Mouse (Mus musculus): ENCODE data around the gene Tmsb10. TPM values are rescaled to one million over a fixed set of nuclear protein-coding genes. Genes with fewer than 3 reads are reported as not detected.

The Tmsb10 gene
- polyA plus RNA-seq, 1 experiment: 85.7 TPM

DNA sequence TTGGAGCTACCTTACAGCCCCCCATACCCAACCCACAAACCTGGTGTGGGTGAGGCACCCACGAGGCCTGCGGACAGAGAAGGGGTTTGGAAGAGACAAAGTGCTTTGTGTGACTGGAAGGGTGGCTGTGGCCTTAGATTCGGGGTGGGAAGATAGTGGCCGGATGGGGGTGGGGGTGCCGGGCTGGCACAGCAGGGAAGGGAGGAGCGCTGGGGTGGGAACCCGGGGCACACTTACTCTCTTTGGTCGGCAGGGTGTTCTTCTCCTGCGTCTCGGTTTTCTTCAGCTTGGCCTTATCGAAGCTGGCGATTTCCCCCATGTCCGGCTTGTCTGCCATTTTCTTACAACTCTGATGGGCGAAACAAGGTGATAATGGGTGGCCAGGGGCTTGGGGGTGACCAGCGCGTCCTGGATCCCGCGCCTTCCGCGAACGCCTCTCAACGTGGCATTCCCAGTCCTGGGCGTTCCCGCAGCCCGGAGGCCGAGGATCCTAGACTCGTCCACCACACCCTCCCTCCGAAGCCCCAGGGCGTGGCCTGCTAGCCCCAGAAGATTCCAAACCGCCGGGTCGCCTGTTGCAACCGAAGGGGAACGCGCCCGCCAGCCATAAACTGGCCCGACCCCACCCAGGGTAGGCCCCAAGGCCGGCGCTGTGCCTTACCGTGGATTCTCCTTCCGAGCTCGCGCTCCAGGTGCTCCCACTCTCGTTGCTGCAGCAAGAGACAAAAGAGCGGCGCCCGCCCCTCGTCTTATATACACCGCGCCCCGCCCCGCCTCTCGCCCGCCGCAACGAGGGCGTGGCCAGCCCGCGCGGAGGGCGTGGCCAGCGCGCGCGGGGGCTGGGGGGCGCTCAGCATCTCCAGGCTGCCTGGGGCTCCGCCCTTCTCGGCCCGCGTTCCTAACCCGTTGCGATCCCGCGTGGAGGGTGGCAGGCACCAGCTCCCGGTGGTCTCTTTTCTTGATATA, 589 bp downstream of the Tmsb10 start:
- TF ChIP-seq CTCF (IDR thresholded peaks at IDR 0.05; ENCODE audit: insufficient read depth, low read length): no peak
- peak; percentile 95 for TF ChIP-seq POLR2A (IDR thresholded peaks at IDR 0.05; ENCODE audit: borderline replicate concordance, extremely low read depth, low read depth, low read length)
- peaks cover 11% of the 10 kb centered on the region; the same call in 1 of the 2 replicates for H3K4me1 ChIP-seq (ENCODE audit: control insufficient read depth, insufficient read depth, low read length)
- WGBS: 1% methylated on average over 74 of the region's 75 CpGs
- H3K4me3 ChIP-seq (replicated peaks; ENCODE audit: extremely low read depth, low read depth, low read length): peak overlapping the region; percentile 72
- peak; percentile 87 for DNase-seq

GRCm38 (mm10) chr6:72957093-72957435, 1.5 kb downstream of the Tmsb10 start:
- whole genome bisulfite sequencing: 5% methylated on average over 14 of the region's 14 CpGs
- TF ChIP-seq POLR2A (IDR thresholded peaks at IDR 0.05; ENCODE audit: borderline replicate concordance, extremely low read depth, low read depth, low read length): no peak
- no peak for DNase-seq
- H3K4me3 ChIP-seq (replicated peaks; ENCODE audit: extremely low read depth, low read depth, low read length): peak overlapping the region; percentile 45
- peaks cover 11% of the 10 kb centered on the region; the same call in 1 of the 2 replicates for H3K4me1 ChIP-seq (ENCODE audit: control insufficient read depth, insufficient read depth, low read length)

DNA sequence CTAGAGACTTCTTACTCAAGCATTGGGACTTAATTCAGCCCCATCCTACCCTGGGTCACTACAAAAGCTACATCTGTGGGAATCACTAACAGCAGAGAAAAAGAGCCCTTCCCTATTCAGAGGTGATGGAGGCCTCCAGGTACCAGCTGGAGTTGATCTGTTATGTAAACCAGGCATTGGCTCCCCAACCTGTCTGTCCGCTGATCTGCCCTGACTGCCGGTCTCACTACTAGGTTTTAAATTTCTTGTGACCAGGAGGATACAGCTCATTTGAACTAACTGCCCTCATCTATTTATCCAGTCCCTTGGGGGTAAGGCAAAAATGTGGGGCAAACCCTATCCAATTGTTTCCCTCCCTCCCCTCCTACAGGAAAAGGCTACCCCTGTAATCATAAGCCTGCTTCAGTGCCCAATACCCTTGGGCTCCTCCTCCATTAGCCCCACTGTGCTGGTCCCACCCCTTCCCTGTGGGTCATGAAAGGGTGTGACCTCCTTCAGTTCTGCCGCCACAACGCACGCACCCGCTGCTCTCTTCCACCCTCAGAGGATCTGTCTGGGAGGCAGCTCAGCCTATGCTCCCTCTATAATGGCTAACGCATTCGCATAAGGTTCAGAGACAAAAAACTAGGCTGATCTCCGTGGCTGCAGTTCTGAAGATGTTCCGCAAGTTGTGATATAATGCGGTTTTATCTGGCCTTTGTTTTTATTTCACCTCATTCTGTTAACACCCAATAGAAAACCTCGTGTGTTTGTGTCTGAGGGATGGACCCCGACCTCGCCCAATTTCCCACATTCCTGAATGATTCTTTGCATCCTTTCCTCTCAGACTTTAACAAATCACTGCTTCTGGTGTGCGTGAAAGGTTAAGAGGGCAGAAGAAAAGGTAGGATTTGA, 2.1 kb downstream of the Tmsb10 start:
- H3K4me3 ChIP-seq (replicated peaks; ENCODE audit: extremely low read depth, low read depth, low read length): peak overlapping the region; percentile 45
- H3K4me1 ChIP-seq (ENCODE audit: control insufficient read depth, insufficient read depth, low read length): peaks cover 11% of the 10 kb centered on the region; the same call in 1 of the 2 replicates
- DNase-seq: peak; percentile 37
- WGBS: 14% methylated on average over 15 of the region's 15 CpGs
- TF ChIP-seq POLR2A (IDR thresholded peaks at IDR 0.05; ENCODE audit: borderline replicate concordance, extremely low read depth, low read depth, low read length) (peak; percentile 82; the same call in 1 of the 2 replicates), CTCF (IDR thresholded peaks at IDR 0.05; ENCODE audit: insufficient read depth, low read length) (no peak)

DNA sequence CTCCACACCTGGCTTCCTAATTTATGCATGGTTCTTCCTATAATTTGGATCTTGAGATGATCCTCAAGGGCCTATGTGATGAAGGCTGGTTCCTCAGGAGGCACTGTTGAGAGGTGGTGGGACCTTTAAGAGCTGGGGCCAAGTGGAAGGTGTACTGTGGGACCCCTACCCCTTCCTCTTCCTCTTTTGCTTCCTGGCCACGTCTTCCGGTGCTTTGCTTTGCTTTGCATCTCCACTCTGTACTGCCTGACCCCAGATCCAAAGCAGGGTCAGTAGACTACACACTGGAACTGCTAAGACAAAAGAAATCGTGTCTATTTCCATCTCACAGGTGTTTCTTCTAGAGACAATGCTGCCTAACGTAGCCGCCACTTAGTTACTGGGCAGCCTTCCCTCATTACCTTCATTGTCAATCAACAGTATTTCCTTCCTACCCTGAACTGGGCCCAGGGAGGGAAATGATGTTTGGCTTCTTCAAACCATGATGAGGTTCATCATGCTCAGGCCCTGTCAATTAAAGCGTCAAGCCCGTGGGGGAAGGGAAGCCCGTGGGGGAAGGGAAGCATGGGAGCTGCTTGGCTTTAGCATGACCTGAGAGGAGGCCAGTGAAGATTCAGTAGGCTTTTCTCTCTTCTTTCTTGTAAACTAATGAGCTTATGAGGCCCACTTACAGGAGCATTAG, 2.9 kb downstream of the Tmsb10 start:
- Histone ChIP-seq H3K4me1 (ENCODE audit: control insufficient read depth, insufficient read depth, low read length) (peaks cover 9% of the 10 kb centered on the region; the same call in 1 of the 2 replicates), H3K4me3 (replicated peaks; ENCODE audit: extremely low read depth, low read depth, low read length) (no peak overlapping the region)
- 38% methylated on average over 8 of the region's 8 CpGs for WGBS
- DNase-seq: no peak
- TF ChIP-seq POLR2A (IDR thresholded peaks at IDR 0.05; ENCODE audit: borderline replicate concordance, extremely low read depth, low read depth, low read length) (no peak), CTCF (IDR thresholded peaks at IDR 0.05; ENCODE audit: insufficient read depth, low read length) (no peak)

DNA sequence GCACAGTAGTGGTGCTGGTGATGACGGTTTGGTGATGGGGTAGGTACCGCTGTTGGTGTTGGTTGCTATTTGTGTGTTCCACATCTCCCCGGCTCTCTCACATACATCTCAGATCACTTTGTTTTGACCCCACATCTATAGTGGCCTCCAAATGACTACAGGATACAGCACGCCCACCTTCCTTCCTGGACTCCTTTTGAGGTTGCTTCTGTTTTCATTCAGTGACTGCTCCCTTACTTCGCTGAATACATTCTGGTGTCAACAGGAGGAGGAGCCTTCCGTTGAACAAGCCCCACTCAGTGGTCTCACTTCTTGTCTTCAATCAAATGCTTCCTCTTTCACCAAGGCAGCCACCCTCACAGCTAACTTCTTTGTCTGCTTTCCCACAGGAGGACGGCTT, 3.8 kb downstream of the Tmsb10 start:
- no peak for TF ChIP-seq CTCF (IDR thresholded peaks at IDR 0.05; ENCODE audit: insufficient read depth, low read length)
- TF ChIP-seq POLR2A (IDR thresholded peaks at IDR 0.05; ENCODE audit: borderline replicate concordance, extremely low read depth, low read depth, low read length): no peak
- WGBS: 51% methylated on average over 7 of the region's 7 CpGs
- no peak for DNase-seq
- H3K4me1 ChIP-seq (ENCODE audit: control insufficient read depth, insufficient read depth, low read length): peaks cover 9% of the 10 kb centered on the region; the same call in 1 of the 2 replicates
- H3K4me3 ChIP-seq (replicated peaks; ENCODE audit: extremely low read depth, low read depth, low read length): no peak overlapping the region

DNA sequence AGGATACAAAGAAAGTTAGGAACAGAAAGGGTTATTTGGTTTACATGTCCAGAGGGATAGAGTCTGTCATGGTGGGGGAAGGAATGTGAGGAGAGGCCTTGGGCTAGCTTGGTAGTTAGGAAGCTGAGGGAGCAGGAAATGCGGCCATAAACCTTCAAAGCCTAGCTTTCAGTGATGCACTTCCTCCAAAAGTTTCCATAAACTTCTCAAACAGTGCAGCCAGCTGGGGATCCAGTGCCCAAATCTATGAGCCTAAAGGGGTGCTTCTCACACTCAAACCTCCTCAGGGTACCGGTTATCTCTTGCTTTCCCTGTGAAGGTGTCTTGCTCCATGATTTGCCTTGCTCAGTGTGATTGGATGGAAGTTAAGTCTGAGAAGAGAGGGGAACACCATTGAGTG, 5.6 kb downstream of the Tmsb10 start:
- 62% methylated on average over 2 of the region's 2 CpGs for WGBS

DNA sequence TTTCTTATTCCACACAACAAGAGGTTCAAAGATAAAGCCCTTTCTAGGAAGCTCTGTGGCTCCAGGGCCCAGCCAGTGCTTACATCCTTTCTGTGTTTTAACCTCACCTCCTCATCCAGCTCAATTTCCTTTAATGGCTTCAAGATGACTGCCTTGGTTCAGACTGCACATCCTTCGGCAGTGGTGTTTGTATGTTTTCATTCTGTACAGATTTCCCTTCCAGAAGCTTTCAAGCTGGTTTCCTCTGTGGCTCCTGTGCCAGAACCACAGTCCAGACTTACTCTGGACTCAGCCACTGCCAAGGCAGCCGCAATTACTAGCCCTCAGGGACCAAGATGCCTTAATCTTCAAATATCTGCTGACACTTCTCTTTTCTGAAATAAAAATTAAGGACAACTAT, 6.3 kb downstream of the Tmsb10 start:
- 37% methylated on average over 2 of the region's 2 CpGs for WGBS
- Histone ChIP-seq H3K4me3 (replicated peaks; ENCODE audit: extremely low read depth, low read depth, low read length) (no peak overlapping the region), H3K4me1 (ENCODE audit: control insufficient read depth, insufficient read depth, low read length) (peaks cover 9% of the 10 kb centered on the region; the same call in 1 of the 2 replicates)
- TF ChIP-seq POLR2A (IDR thresholded peaks at IDR 0.05; ENCODE audit: borderline replicate concordance, extremely low read depth, low read depth, low read length): no peak
- no peak for TF ChIP-seq CTCF (IDR thresholded peaks at IDR 0.05; ENCODE audit: insufficient read depth, low read length)
- no peak for DNase-seq

More for the DNA sequence above, 5.6 kb downstream of the Tmsb10 start:
- Histone ChIP-seq H3K4me3 (replicated peaks; ENCODE audit: extremely low read depth, low read depth, low read length) (no peak overlapping the region), H3K4me1 (ENCODE audit: control insufficient read depth, insufficient read depth, low read length) (peaks cover 9% of the 10 kb centered on the region; the same call in 1 of the 2 replicates)
- TF ChIP-seq POLR2A (IDR thresholded peaks at IDR 0.05; ENCODE audit: borderline replicate concordance, extremely low read depth, low read depth, low read length): no peak
- no peak for DNase-seq

DNA sequence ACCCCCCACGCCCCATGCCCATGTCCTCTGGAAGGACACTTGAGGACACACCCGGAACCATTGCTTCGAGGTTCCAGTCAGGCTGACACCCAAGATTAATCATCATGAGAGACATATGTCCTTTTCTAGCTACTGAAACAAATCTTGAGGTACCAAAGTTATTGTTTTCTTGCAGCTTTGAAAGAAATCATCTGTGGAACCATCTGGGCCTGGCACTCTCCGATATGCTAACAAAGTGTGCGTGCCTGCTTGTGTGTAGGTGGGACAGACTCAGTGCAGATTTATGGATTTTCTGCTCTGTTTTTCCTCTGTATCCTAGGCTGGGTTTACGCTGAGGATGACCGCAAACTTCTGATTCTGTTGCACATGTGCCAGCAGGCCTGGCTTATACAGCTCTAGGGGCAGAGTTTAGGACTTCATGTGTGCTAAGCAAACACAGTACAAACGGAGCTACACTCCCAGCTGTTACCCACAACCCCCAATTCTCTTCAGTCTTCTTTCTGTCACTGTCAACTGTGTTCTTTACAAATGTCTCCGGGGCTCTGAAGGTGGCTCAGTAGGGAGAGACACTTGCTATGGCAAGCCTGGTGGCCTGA, 9.3 kb downstream of the Tmsb10 start:
- no peak for DNase-seq
- WGBS: 80% methylated on average over 9 of the region's 9 CpGs
- TF ChIP-seq POLR2A (IDR thresholded peaks at IDR 0.05; ENCODE audit: borderline replicate concordance, extremely low read depth, low read depth, low read length): no peak
- no peak for TF ChIP-seq CTCF (IDR thresholded peaks at IDR 0.05; ENCODE audit: insufficient read depth, low read length)
- H3K4me3 ChIP-seq (replicated peaks; ENCODE audit: extremely low read depth, low read depth, low read length): no peak overlapping the region
- H3K4me1 ChIP-seq (ENCODE audit: control insufficient read depth, insufficient read depth, low read length): no peaks in the 10 kb centered on the region

Measured in lung, adult 2 months (tissue).